Mouse (Mus musculus): ENCODE data around the gene Rwdd1. TPM values are rescaled to one million over a fixed set of nuclear protein-coding genes. Genes with fewer than 3 reads are reported as not detected.
"Not testable (repeated sequence)": the region's sequence is repeated elsewhere in the genome, so short reads cannot be mapped to it uniquely, and the experiment has no call there.

Gene Rwdd1
- total RNA-seq, 2 experiments from 2014 or later, result 89.9 to 96.3 TPM

DNA sequence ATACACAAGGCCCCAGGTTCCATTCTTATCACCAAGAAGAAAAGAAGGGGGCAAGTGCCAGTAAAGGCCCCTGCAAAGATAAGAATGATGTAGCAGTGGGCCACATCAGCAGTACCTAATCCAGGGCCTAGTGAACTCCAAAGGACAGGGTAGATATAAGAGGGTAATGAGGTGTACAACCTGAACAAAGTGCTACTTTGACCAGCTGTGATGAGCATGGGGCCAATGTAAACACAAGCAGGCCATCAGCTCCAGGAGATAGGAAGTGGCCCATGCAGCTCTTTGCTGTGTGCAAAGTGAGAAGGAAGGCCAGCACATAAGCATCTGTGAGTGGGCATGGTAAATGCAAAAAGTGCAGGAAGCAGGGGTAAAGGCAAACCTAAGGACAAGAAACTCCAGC lies 21.0 kb downstream of the Rwdd1 start:
- no peak for TF ChIP-seq CTCF (IDR thresholded peaks at IDR 0.05)
- Histone ChIP-seq H3K27ac (no peak overlapping the region), H3K4me3 (no peak overlapping the region)
- intact Hi-C loops (cut with DNase I), result no loop called here
- no peak for DNase-seq (ENCODE audit: extremely low spot score in 1 of 2, low spot score in 2 of 2)

GRCm38 (mm10) chr10:33996686-33997085 lies 22.7 kb downstream of the Rwdd1 start:
- intact Hi-C loops (cut with DNase I); H3K27ac ChIP-seq; H3K4me3 ChIP-seq; DNase-seq (ENCODE audit: extremely low spot score in 1 of 2, low spot score in 2 of 2): not testable (repeated sequence)

- Histone ChIP-seq H3K27ac (no peak overlapping the region), H3K4me3 (no peak overlapping the region)
- intact Hi-C loops (cut with DNase I), result loop anchor here (5.0 kb wide), 1 partner anchor 341 kb away; no protein-coding TSS in a partner anchor
- TF ChIP-seq CTCF (IDR thresholded peaks at IDR 0.05), result peak; percentile 93
- peak; percentile 58 to 66 for DNase-seq (ENCODE audit: extremely low spot score in 1 of 2, low spot score in 2 of 2)
Observed at GRCm38 (mm10) chr10:33986771-33987170, 32.7 kb downstream of the Rwdd1 start.

DNA sequence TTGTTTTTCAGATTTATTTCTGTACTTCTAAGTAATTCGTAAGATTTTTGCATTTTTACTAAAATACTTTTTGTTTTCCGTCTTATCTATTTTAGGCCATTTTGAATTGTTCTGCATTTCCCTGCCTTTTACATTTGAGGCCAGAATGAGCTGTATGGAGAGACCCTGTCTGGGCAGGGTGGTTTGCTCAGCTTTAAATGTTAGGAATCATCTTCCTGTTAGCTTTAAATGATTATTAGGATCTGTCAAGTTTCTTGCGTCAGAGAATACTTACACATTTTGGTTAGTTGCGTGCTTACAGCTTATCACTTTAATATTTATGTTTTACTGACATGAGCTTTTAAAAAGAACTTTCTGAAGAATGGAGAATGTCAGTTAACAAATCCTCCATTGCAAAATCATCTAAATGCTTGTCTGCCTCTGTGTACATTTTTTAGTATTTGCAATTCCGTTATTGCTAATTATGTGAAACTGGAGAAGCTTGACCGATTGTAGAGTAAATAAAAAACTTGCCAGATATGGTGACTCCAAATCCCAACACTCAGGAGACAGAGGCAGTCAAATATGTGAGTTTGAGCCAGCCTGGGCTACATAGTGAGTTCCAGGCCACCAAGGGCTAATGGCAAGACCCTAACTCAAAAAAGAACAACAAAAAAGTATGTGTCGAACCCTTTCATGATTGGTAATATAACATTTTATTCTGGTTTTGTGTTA lies 44.5 kb downstream of the Rwdd1 start:
- H3K27ac ChIP-seq, result no peak overlapping the region
- TF ChIP-seq CTCF (IDR thresholded peaks at IDR 0.05), result no peak
- intact Hi-C loops (cut with DNase I), result no loop called here

DNA sequence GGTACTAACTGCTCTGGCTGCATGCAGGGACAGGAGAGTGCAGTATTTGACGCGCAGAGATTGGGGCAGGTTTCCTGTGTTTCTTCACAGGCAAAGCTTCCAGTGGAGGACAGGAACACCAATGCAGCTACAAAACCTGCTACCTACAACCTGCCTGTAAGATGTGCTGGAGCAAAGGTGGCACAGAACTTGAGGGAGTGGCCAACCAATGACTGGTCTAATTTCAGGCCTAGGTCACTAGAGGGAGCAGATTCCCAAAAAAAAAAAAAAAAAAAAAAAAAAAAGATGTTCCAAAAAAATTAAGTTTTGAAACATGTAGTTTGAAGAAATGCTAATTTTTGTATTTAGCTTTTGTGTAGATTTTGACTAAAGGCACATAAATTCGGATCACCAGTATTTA lies 66.9 kb downstream of the Rwdd1 start:
- no peak overlapping the region for H3K27ac ChIP-seq
- intact Hi-C loops (cut with DNase I), result no loop called here
- no peak for TF ChIP-seq CTCF (IDR thresholded peaks at IDR 0.05)
- no peak overlapping the region for H3K4me3 ChIP-seq
- DNase-seq (ENCODE audit: extremely low spot score in 1 of 2, low spot score in 2 of 2), result no peak

More for the DNA sequence above, 44.5 kb downstream of the Rwdd1 start:
- no peak overlapping the region for H3K4me3 ChIP-seq
- DNase-seq (ENCODE audit: extremely low spot score in 1 of 2, low spot score in 2 of 2), result no peak

DNA sequence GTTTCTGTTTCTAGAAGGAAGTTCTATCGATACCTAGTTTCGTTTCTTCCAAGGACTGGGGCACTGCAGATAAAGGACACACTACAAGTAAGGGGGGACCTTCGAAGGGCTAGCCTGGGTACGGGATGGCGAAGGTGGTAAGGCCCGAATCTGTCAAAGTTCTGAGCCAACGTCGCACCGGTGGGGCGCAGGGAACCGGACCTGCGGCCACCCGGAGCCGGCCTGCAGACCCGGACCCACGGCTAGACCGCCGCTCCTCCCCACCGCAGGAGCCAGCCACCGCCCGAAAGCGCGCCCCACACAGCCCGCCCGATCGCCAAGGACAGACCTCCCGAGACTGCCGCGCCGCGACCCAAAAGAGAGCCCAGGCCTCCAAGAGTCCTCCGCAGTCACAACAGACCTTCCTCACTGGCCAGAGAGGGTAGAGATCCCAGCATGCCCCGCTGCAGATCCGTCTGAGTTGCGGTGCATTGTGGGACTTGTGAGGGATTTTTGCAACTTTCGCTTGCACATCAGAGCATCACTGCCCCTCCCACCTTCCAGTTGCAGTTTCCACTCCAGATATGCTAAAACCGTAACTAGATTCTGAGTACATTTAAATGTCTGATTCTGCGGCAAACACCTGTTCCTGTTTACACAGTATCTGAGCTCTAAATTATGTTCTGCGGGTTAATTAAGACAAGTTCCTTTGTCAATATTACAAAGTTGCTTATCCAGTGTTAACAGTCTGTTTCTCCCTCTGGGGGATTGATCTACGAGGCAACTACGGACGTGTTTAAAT lies 68.4 kb downstream of the Rwdd1 start, which contains the start of gene Zup1:
Gene Zup1, minus strand, starts transcription at position 467 of the 781 bp plus-strand sequence.
- DNase-seq (ENCODE audit: extremely low spot score in 1 of 2, low spot score in 2 of 2), result peak; percentile 80 to 83
- intact Hi-C loops (cut with DNase I), result loop anchor here (2.0 kb wide), 1 partner anchor 68 kb away; the partner anchor contains the start of gene Rwdd1
- Histone ChIP-seq H3K4me3 (peak within 1 kb of the TSS; percentile 89), H3K27ac (peak within 1 kb of the TSS; percentile 80)
- TF ChIP-seq CTCF (IDR thresholded peaks at IDR 0.05), result no peak

Other genes starting within 250 kb of the Rwdd1 start
- 1 to 10 TPM; 1.4 to 1.7 TPM for gene Sult3a2, start 232.9 kb downstream of the Rwdd1 start, total RNA-seq (2021)
- gene Sult3a1, start 161.9 kb downstream of the Rwdd1 start, total RNA-seq (2021), result not detected
- gene Rsph4a, start 114.5 kb downstream of the Rwdd1 start, total RNA-seq (2021), result 1 to 10 TPM; 2.8 to 3.1 TPM
- 10 to 100 TPM; 16.0 to 17.6 TPM for gene Zup1, start 68.4 kb downstream of the Rwdd1 start, total RNA-seq (2021)
- under 1 TPM in 1 of 2 experiments, not detected in 1; 0.43 TPM for gene Trappc3l, start 18.0 kb upstream of the Rwdd1 start, total RNA-seq (2021)
- gene Calhm4, start 24.7 kb upstream of the Rwdd1 start, total RNA-seq (2021), result not detected
- gene Calhm5, start 76.9 kb upstream of the Rwdd1 start, total RNA-seq (2021), result 1 to 10 TPM; 2.7 to 3.2 TPM
- gene Calhm6, start 108.4 kb upstream of the Rwdd1 start, total RNA-seq (2021), result under 1 TPM in 1 of 2 experiments, not detected in 1; 0.33 TPM
- gene Dse, start 188.1 kb upstream of the Rwdd1 start, total RNA-seq (2021), result 1 to 10 TPM; 6.3 to 7.4 TPM

All from left cerebral cortex, adult 2 months (tissue).